Mouse (Mus musculus) liver, embryonic 14 days (tissue): ENCODE data around the gene Trim5. TPM values are rescaled to one million over a fixed set of nuclear protein-coding genes. Genes with fewer than 3 reads are reported as not detected.

ENCODE experiments used
- polyA plus RNA-seq: library from polyadenylated mRNA; depleted of rRNA; stranded (reverse); fragments of >200 nt; gene quantifications from 2 replicates; pipeline ENCODE4 v1.2.3, GENCODE M21; 2012; rRNA removed

The Trim5 gene
- 0.26 and 0.39 TPM in 2 replicates for polyA plus RNA-seq

GRCm38 (mm10) chr7:104287576-104288443, at the start of gene Trim5:
TSS of gene Trim5 (minus strand) at chr7:104288094.

GRCm38 (mm10) chr7:104329171-104329570, 41.3 kb upstream of the Trim5 start, which contains the start of gene Trim34b:
TSS of gene Trim34b (plus strand) at chr7:104329471.

GRCm38 (mm10) chr7:104315369-104316080, 27.6 kb upstream of the Trim5 start, which contains the start of gene Trim12a:
TSS of gene Trim12a (minus strand) at chr7:104315466.

GRCm38 (mm10) chr7:104244287-104245181, 43.4 kb downstream of the Trim5 start, which contains the start of gene Trim34a:
TSS of gene Trim34a (plus strand) at chr7:104244457.

GRCm38 (mm10) chr7:104218701-104219569, 69.0 kb downstream of the Trim5 start, which contains the start of gene Trim6:
TSS of gene Trim6 (plus strand) at chr7:104218793.

Other genes starting within 250 kb of the Trim5 start
- gene Olfr642, start 235.4 kb downstream of the Trim5 start, polyA plus RNA-seq = not detected in 2 replicates
- not detected in 2 replicates for gene 4930516K23Rik, start 226.6 kb downstream of the Trim5 start, polyA plus RNA-seq
- gene Olfr644, start 216.2 kb downstream of the Trim5 start, polyA plus RNA-seq = not detected in 2 replicates
- gene Olfr645, start 202.6 kb downstream of the Trim5 start, polyA plus RNA-seq = not detected in 2 replicates
- not detected in 2 replicates for gene Olfr646, start 183.2 kb downstream of the Trim5 start, polyA plus RNA-seq
- gene Ubqln5, start 158.3 kb downstream of the Trim5 start, polyA plus RNA-seq = not detected in 2 replicates
- not detected in 2 replicates for gene Olfr643, start 150.7 kb downstream of the Trim5 start, polyA plus RNA-seq
- gene Ubqln3, start 144.8 kb downstream of the Trim5 start, polyA plus RNA-seq = not detected in 2 replicates
- gene Ubqlnl, start 137.5 kb downstream of the Trim5 start, polyA plus RNA-seq = not detected in 2 replicates
- gene Olfm5, start 123.3 kb downstream of the Trim5 start, polyA plus RNA-seq = 0.01 TPM in 1 of 2 replicates, not detected in the other
- gene Olfr648, start 104.7 kb downstream of the Trim5 start, polyA plus RNA-seq = 0.03 and 0.06 TPM in 2 replicates
- gene Olfr649, start 92.1 kb downstream of the Trim5 start, polyA plus RNA-seq = not detected in 2 replicates
- gene Trim6, start 69.3 kb downstream of the Trim5 start, polyA plus RNA-seq = 0.59 and 0.62 TPM in 2 replicates
- 1.8 and 2.3 TPM in 2 replicates for gene Trim34a, start 43.6 kb downstream of the Trim5 start, polyA plus RNA-seq
- gene Trim12a, start 27.4 kb upstream of the Trim5 start, polyA plus RNA-seq = 3.5 and 3.7 TPM in 2 replicates
- gene Trim34b, start 41.4 kb upstream of the Trim5 start, polyA plus RNA-seq = 0.02 TPM in 1 of 2 replicates, not detected in the other
- gene Trim12c, start 65.3 kb upstream of the Trim5 start, polyA plus RNA-seq = 2.0 and 2.9 TPM in 2 replicates
- gene Trim30b, start 81.8 kb upstream of the Trim5 start, polyA plus RNA-seq = 0.15 and 0.23 TPM in 2 replicates
- 0.21 and 0.23 TPM in 2 replicates for gene Trim30c, start 112.7 kb upstream of the Trim5 start, polyA plus RNA-seq
- 1.8 and 2.6 TPM in 2 replicates for gene Trim30a, start 177.1 kb upstream of the Trim5 start, polyA plus RNA-seq
- 0.63 and 0.83 TPM in 2 replicates for gene Trim30d, start 219.8 kb upstream of the Trim5 start, polyA plus RNA-seq